Comparison of ENCODE assay signal across 8 mouse cellular contexts in the genomic region with DNA sequence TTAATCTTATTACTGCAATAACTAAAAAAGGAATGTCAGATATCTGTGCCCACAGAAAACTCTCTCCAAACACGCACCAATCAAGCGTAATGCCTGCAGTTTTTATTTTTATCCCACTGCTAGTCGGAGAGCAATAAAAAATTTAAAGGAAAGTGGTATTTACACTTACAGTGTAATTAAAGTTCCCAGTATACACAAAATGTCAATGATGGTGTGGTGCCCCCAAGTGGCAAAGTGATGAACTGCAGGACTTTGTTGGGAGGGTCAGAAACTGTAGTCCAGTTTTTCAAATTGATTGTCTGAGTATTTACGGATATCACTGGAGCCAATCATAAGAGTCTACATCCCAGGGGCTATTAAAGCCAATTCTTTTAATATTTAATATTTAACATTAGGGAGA. TPM values are rescaled to one million over a fixed set of nuclear protein-coding genes. Genes with fewer than 3 reads are reported as not detected.
DNase-seq lines count a peak whose midpoint lies in the region; ATAC-seq and TF ChIP-seq lines count a peak whose summit lies in the region.

No protein-coding gene starts in this region.

- H3K36me3 ChIP-seq in E14TG2a.4 (ENCODE audit: insufficient read depth, low read length) = no peaks in the 10 kb centered on the region
- H3K36me3 ChIP-seq in lung, postnatal 0 days (ENCODE audit: insufficient read depth, low read length) = no peaks in the 10 kb centered on the region

- ATAC-seq in lung, postnatal 0 days = no peak

- H3K4me1 ChIP-seq in E14TG2a.4 (replicated peaks; ENCODE audit: low read depth, low read length) = peaks cover 11% of the 10 kb centered on the region
- H3K4me1 ChIP-seq in lung, postnatal 0 days (ENCODE audit: insufficient read depth, low read depth, low read length) = no peaks in the 10 kb centered on the region

- WGBS in large intestine, adult 2 months = 7% methylated on average over 4 of the region's 4 CpGs
- WGBS in lung, postnatal 0 days = 13% methylated on average over 4 of the region's 4 CpGs

- no peak overlapping the region for H3K4me2 ChIP-seq in lung, postnatal 0 days (replicated peaks; ENCODE audit: low read depth, low read length)

- no peaks in the 10 kb centered on the region for H3K9me3 ChIP-seq in E14TG2a.4 (ENCODE audit: low read length)
- H3K9me3 ChIP-seq in lung, postnatal 0 days (ENCODE audit: low read length) = no peaks in the 10 kb centered on the region

- DNase-seq in A20 (ENCODE audit: low read depth, low spot score) = peak; percentile 60
- DNase-seq in c-Kit-positive CD71-positive TER-119-negative erythroid progenitor cells, embryonic 14.5 days (ENCODE audit: low read depth) = peak; percentile 48
- peak; percentile 60 for DNase-seq in forelimb bud, embryonic 11.5 days (ENCODE audit: low read depth, low spot score)
- peak; percentile 40 for DNase-seq in large intestine, adult 2 months (ENCODE audit: low read depth, low spot score)
- peak; percentile 45 for DNase-seq in lung, postnatal 0 days (ENCODE audit: low spot score)
- DNase-seq in right cerebral cortex, postnatal 25 days = peak; percentile 72
- DNase-seq in yolk sac, embryonic 10.5 days (ENCODE audit: low spot score) = peak; percentile 26

- no peak overlapping the region for H3K27ac ChIP-seq in lung, postnatal 0 days (ENCODE audit: low read length)

- no peak overlapping the region for H3K9ac ChIP-seq in lung, postnatal 0 days (replicated peaks; ENCODE audit: low read depth)

- H3K27me3 ChIP-seq in E14TG2a.4 (ENCODE audit: insufficient read depth, low read length) = no peaks in the 10 kb centered on the region
- no peaks in the 10 kb centered on the region for H3K27me3 ChIP-seq in lung, postnatal 0 days (replicated peaks; ENCODE audit: insufficient read depth, low read length)

- no peak for TF ChIP-seq EP300 in lung, postnatal 0 days (IDR thresholded peaks at IDR 0.05)

- TF ChIP-seq CTCF in E14TG2a.4 (conservative IDR thresholded peaks at IDR 0.05; ENCODE audit: low read length) = peak; percentile 71
- peak; percentile 90 for TF ChIP-seq CTCF in lung, postnatal 0 days (IDR thresholded peaks at IDR 0.05)

- H3K4me3 ChIP-seq in E14TG2a.4 (replicated peaks; ENCODE audit: low read length) = no peak overlapping the region
- no peak overlapping the region for H3K4me3 ChIP-seq in lung, postnatal 0 days (ENCODE audit: low read depth, low read length)

RNA-seq across cellular contexts. Expression of gene Aste1, which starts 5.9 kb away (rescaled TPM):
- 4.8 and 8.3 TPM in 2 replicates for polyA plus RNA-seq in large intestine, adult 2 months (2012; rRNA removed)
- 8.6 and 9.5 TPM in 2 replicates for polyA plus RNA-seq in lung, postnatal 0 days (2015; fragmentation: Nextera tagmentation; extraction: Ambion mirVana)

RNA-seq across cellular contexts. Expression of gene Nek11, which starts 6.0 kb away (rescaled TPM):
- 0.03 TPM in 1 of 2 replicates, not detected in the other for polyA plus RNA-seq in large intestine, adult 2 months (2012; rRNA removed)
- 3.2 and 3.4 TPM in 2 replicates for polyA plus RNA-seq in lung, postnatal 0 days (2015; fragmentation: Nextera tagmentation; extraction: Ambion mirVana)
